Mouse (Mus musculus): ENCODE data around the gene Zeb2.
A peak's percentile ranks its signal among the peaks of the same experiment; 100 is the strongest.
"Not testable (repeated sequence)": the region's sequence is repeated elsewhere in the genome, so short reads cannot be mapped to it uniquely, and the experiment has no call there.

Zeb2 gene

DNA sequence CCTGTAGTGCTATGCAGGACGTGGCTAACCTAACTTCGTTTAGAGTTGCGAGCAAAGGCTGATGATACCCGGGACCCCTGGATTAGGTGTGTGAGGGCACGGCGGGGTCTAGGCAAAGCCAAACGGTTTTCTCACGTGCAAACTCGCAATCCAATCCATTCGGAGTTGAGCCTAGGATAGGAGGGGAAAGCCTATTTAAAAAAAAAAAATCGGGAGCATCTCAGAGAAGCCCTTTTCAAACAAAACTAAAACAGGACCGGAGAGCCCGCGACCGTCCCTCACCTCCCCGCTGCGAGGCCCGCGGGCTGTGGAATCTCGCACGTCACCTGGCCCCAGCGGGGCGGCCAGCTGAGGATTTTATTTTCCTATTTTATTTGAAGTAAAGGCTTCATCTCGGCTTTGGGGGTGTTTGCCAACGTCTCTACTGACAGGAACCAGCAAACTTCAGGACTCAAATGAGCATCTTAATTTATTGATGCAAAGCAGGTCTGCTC lies 617 bp downstream of the Zeb2 start:
- DNase-seq (ENCODE audit: low read depth, low spot score), result no peak
- Histone ChIP-seq H3K36me3 (ENCODE audit: control insufficient read depth, insufficient read depth, low read length, poor library complexity, severe bottlenecking) (no peaks in the 10 kb centered on the region), H3K27me3 (ENCODE audit: control insufficient read depth, insufficient read depth, low read length, poor library complexity, severe bottlenecking) (no peaks in the 10 kb centered on the region)

DNA sequence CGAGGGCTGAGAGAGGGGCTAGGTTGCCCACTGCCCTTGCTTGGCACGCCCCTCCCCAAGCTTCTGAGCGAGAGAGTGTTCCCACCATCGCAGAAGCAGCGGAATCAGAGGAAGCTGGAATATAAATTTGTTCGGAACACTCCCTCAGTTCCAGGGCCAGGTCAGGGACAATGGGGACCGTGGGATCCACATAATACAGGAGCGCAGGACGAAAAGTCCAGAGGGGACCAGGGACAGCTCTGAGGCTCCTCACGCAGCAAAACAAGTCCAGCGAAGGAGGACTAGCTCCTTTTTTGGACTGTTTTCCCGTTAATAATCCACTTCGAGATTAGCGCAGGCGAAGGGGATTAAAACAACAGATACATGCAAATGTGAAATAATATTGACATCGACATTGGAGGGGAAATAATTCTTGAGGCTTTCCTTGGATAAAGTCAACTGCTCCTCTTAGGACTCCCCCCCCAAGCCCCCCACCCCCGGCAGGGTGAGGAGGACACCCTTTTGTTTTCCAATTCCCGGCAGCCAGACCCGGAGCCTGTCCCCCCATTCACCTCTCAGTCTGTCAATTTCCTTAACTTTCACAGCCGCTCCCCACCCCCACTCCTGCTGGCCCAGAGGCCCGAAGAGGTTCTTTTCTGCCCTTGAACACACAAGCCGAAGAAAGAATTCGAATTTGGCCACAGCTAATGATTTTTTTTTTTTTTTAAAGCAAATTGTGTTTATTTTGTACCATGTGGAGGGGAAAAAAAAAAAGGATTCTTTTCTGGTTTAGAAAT lies 1.3 kb downstream of the Zeb2 start:
- H3K36me3 ChIP-seq (ENCODE audit: control insufficient read depth, insufficient read depth, low read length, poor library complexity, severe bottlenecking), result no peaks in the 10 kb centered on the region
- H3K27me3 ChIP-seq (ENCODE audit: control insufficient read depth, insufficient read depth, low read length, poor library complexity, severe bottlenecking), result no peaks in the 10 kb centered on the region
- DNase-seq (ENCODE audit: low read depth, low spot score), result no peak

DNA sequence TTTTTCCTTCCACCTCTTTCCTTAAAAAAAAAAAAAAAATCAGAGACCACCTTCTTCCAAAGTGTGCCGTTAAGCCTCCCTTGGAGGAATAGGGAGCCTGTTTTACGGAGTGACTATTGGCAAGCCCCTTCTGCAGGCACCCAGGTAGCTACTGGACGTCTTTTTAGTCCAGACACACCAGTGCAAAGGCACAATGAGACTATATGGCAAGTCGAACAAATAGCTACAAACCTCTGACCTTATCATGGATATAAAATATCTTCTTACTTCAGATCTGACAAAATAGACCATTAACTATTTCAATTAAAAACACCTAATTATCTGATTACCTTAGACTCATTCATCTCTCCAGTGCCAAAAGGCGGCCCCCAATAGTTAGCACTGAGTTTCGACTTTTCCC lies 2.0 kb downstream of the Zeb2 start:
- Histone ChIP-seq H3K36me3 (ENCODE audit: control insufficient read depth, insufficient read depth, low read length, poor library complexity, severe bottlenecking) (no peaks in the 10 kb centered on the region), H3K27me3 (ENCODE audit: control insufficient read depth, insufficient read depth, low read length, poor library complexity, severe bottlenecking) (no peaks in the 10 kb centered on the region)
- DNase-seq (ENCODE audit: low read depth, low spot score), result no peak

DNA sequence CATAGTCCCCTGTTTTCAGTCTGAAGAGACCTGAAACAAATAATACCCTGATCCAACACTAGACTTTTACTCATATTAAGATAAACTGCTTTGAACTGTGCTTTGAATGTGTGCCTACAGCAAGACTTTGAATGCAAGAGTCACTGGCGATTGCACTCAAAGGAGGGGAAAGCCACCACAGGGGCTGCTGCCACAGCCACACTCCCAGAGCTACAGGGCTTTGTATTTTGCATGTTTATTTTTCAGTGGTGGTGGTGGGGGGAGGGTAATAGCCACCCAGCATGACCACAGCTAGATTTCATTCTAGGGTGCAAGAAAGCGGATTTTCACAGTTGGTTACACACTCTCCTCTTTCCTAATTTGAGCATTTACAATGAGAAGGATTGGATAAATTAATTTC lies 2.6 kb downstream of the Zeb2 start:
- no peaks in the 10 kb centered on the region for H3K27me3 ChIP-seq (ENCODE audit: control insufficient read depth, insufficient read depth, low read length, poor library complexity, severe bottlenecking)
- DNase-seq (ENCODE audit: low read depth, low spot score), result peak; percentile 23
- H3K36me3 ChIP-seq (ENCODE audit: control insufficient read depth, insufficient read depth, low read length, poor library complexity, severe bottlenecking), result no peaks in the 10 kb centered on the region

DNA sequence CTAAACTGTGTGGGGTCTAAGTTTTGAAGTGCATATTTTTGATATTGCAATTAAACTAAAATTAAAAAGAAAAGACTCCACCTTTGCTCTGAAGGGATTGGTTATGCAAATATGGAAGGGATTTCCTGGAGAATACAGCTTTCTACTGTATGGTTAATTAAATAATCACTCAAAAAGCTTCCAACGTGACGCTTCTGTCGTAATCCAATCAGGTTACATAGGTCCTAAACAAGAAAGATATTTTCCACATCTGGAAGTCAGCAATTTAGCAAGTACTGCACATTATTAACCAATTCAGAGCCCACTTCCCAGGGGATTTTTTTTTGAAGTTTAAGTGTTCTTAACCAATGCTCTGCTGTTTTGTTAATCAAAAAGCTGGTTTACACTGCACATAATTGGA lies 3.3 kb downstream of the Zeb2 start:
- Histone ChIP-seq H3K36me3 (ENCODE audit: control insufficient read depth, insufficient read depth, low read length, poor library complexity, severe bottlenecking) (no peaks in the 10 kb centered on the region), H3K27me3 (ENCODE audit: control insufficient read depth, insufficient read depth, low read length, poor library complexity, severe bottlenecking) (no peaks in the 10 kb centered on the region)
- DNase-seq (ENCODE audit: low read depth, low spot score), result no peak

DNA sequence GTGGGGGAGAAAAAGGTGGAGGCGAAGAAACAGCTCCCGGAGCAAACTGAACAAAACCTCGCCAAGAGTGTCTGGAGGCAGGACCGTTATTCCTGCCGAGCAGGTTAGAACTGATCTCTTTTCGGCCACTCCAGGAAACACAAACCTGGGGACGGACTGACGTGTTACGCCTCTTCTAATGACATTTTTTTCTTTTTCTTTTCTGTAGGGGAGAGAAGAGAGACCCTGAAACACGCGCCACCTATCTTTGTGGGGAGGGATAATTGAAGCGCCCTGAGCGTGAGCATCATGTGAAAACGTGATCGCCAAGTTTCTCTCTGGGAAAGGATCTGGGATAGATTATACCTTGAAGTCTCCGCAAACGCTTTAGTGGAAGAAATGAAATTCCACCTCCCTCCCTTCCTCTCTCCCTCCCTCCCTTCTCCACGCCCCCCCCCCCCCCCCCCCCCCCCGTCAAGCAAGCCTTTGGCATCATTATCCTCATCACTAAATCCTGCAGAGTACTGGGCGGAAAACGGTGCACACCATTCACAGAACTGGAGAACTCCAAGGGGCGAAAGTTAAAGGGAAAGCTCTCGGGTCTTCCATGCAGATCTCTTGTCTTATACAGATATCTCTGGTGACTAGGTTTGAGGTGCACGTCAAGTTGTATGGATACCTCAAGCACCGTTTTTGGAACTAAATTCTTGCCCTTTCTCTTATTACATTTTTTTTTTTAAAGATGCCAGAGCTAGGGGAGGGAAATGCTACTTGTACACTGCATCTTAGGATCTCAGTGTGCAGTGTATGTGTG lies 4.1 kb downstream of the Zeb2 start:
- Histone ChIP-seq H3K36me3 (ENCODE audit: control insufficient read depth, insufficient read depth, low read length, poor library complexity, severe bottlenecking) (no peaks in the 10 kb centered on the region), H3K27me3 (ENCODE audit: control insufficient read depth, insufficient read depth, low read length, poor library complexity, severe bottlenecking) (no peaks in the 10 kb centered on the region)
- peak; percentile 61 for DNase-seq (ENCODE audit: low read depth, low spot score)

DNA sequence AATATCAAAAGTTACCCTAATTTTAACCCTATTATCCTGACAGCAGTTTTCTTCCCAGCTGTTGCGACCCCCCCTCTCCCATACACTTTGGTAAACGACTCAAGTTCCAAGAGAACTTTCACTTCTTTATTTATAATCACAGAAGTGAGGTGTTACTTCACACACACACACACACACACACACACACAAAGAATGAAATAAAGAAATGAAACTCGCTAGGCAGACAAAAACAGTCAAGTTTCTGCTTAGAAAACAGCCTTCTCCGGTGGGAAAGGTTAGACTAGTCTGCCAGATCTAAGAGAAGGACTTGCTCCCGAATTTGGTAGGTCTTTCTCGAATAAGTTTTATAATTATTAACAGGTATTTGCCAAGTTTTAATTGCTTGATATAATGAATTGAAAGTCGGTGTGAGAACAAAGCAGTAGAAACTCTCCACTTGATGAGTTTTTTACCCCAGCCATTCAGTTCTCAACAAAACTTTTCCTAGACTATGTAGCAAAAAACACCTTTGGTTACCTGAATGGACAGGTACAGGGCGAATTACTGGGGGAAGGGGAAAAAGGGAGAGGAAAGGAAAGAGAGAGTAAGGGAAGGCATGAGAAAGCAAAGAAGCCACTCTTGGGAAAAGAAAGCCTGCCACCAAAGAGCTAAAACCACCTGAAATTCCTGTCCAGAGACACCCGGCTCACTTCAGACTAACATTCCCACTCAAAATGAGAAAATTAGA lies 5.0 kb downstream of the Zeb2 start:
- peak; percentile 75 for DNase-seq (ENCODE audit: low read depth, low spot score)
- Histone ChIP-seq H3K36me3 (ENCODE audit: control insufficient read depth, insufficient read depth, low read length, poor library complexity, severe bottlenecking) (no peaks in the 10 kb centered on the region), H3K27me3 (ENCODE audit: control insufficient read depth, insufficient read depth, low read length, poor library complexity, severe bottlenecking) (no peaks in the 10 kb centered on the region)

DNA sequence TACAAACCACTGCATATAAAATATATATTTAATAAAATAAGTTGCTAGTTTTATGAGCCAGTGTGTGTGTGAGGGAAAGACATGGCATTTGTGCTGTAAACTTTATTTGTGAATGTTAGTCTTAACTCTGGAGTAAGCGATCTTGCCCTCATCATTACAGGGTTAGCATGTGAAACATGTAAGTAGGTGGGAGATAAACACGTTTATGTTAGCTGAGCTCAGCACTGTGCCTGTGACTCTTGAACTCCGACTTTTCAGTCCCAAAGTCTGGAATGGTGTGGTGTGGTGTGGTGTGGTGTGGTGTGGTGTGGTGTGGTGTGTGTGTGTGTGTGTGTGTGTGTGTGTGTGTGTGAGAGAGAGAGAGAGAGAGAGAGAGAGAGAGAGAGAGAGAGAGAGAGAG lies 5.6 kb downstream of the Zeb2 start:
- H3K27me3 ChIP-seq (ENCODE audit: control insufficient read depth, insufficient read depth, low read length, poor library complexity, severe bottlenecking); H3K36me3 ChIP-seq (ENCODE audit: control insufficient read depth, insufficient read depth, low read length, poor library complexity, severe bottlenecking): not testable (repeated sequence)
- DNase-seq (ENCODE audit: low read depth, low spot score), result peak; percentile 39

DNA sequence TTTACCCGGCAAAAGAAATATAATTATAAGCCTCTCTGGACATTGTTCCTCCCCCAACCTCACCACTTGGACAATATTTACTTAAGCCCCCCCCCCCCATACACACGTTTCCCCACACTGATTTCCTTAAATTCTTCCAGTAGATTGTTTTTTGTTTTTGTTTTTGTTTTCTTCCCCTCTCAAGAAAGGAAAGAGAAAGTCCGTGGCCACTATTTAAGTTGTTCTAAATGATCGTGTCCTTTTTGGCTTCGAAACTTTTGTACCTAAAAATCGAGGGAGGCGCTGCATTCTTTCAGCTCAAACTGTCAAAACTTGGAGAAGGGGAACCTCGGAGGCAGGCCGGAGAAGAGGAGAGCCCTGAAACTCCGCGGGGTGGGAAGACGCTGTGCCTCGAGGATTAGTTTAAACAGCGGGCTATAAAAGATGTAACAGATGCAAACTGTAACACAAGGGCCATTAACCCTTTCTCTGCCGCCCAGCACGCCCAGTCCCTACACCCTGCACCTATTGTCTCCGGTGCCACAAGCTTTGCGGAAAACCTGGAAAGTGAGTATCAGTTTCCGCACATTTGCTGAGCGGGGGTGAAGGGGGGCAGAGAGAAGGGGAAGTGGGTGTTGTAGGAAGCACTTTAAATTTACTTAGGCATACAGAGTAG lies 6.3 kb downstream of the Zeb2 start:
- Histone ChIP-seq H3K27me3 (ENCODE audit: control insufficient read depth, insufficient read depth, low read length, poor library complexity, severe bottlenecking) (no peaks in the 10 kb centered on the region), H3K36me3 (ENCODE audit: control insufficient read depth, insufficient read depth, low read length, poor library complexity, severe bottlenecking) (no peaks in the 10 kb centered on the region; the same call in 1 of the 2 replicates)
- peak; percentile 52 for DNase-seq (ENCODE audit: low read depth, low spot score)

DNA sequence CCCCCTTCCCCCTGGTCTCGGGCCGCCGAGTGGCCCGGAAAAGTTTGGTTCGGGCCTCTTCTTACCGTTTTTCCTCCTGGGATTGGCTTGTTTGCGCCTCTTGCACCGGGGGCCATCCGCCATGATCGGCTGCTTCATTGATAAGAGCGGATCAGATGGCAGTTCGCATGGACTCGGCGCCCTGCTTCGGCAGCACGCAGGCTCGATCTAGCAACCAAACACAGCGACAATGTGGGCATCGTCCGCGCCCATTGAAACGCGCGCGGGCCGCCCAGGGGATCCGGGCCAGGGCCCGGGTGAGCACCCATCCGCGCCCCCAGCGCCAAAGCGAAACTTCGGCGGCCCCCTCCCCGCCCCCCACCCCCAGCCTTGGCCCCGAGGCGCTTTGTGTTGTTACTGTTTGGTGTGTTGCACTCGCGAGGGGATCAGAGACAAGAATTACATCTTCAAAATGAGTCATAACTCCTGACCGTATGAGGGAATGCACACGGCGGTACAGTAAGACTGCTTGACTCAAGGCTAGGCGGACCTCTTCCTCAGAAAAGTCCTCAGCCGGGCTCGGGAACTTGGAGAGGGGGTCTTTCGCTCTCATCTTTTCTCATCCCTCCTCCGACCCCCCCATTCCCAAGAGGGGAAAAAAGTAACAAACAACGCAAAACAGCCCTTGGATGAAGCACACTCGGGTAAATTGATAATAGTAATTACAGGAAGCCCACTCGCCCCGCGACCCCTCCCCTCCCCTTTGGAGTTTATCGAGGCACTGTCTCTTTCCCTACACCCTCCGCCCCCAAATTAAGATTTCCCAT lies 7.0 kb downstream of the Zeb2 start:
- Histone ChIP-seq H3K36me3 (ENCODE audit: control insufficient read depth, insufficient read depth, low read length, poor library complexity, severe bottlenecking) (no peaks in the 10 kb centered on the region; the same call in 1 of the 2 replicates), H3K27me3 (ENCODE audit: control insufficient read depth, insufficient read depth, low read length, poor library complexity, severe bottlenecking) (no peaks in the 10 kb centered on the region)
- peak; percentile 66 for DNase-seq (ENCODE audit: low read depth, low spot score)

DNA sequence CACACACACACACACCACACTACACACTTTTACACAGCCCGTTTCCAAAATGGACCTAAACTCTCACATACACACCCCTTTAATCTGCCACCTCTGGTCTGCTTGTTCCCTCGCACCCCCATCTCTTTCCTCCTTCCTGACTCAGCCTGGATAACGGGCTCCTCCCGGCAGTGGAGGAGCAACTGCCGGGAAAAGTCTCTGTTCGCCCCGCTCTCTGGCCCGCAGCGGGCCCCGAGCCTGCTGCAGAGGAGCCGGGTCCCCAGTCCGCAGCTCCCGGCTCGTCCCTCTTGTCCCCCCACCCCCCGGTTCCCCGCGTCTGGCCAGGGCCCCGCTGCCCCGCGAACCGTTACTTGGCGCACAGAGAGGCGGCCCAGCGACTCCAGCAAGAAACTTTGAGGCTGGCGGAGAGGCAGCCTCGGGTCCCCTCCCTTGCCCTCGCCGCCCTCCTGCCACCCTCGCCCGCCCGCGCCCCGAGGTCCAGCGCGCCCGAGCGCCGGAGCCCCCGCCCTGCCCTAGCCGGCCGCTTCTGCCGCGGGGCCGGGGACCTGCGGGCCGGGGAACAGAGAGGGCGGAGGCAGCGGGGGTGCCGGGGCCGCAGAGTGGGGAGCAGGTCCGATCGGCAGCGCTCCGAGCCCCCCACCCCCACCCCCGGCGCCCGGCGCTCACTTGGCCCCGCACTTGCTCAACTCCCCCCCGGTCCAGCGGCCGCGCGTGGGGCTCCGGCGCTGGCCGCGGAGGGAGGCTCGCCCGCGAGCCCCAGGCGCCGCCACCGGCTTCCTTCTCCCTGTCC lies 7.8 kb downstream of the Zeb2 start:
- Histone ChIP-seq H3K36me3 (ENCODE audit: control insufficient read depth, insufficient read depth, low read length, poor library complexity, severe bottlenecking) (no peaks in the 10 kb centered on the region; the same call in 1 of the 2 replicates), H3K27me3 (ENCODE audit: control insufficient read depth, insufficient read depth, low read length, poor library complexity, severe bottlenecking) (no peaks in the 10 kb centered on the region)
- DNase-seq (ENCODE audit: low read depth, low spot score), result peak; percentile 30

DNA sequence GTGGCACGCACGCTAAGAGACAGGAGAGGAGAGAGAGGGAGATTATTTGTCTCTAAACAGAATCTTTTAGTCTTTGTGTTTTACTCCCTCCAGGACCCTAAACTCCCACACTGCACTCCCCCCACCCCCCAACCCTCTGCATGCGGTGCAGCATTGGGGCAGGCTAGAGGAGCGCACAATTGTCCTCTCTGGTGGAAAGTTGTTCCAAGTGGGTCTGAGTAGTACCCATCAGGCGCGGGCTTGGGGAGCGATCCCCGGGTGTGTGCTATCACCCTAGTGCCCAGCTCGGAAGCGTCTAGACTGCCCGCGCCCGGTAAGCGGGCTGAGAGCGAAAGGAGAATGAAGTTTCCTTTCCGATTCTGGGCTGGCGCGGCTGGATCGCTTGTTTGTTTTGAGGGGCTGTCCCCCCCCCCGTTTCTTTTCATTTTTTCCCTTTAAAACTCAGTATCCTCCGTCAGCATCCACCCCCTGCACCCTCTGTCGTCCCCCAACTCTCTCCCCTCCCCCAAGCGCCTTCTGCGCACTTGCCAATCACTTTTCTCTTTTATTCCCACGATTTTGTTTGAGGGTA lies 8.6 kb downstream of the Zeb2 start:
- Histone ChIP-seq H3K27me3 (ENCODE audit: control insufficient read depth, insufficient read depth, low read length, poor library complexity, severe bottlenecking) (no peaks in the 10 kb centered on the region), H3K36me3 (ENCODE audit: control insufficient read depth, insufficient read depth, low read length, poor library complexity, severe bottlenecking) (no peaks in the 10 kb centered on the region; the same call in 1 of the 2 replicates)
- peak; percentile 42 for DNase-seq (ENCODE audit: low read depth, low spot score)

DNA sequence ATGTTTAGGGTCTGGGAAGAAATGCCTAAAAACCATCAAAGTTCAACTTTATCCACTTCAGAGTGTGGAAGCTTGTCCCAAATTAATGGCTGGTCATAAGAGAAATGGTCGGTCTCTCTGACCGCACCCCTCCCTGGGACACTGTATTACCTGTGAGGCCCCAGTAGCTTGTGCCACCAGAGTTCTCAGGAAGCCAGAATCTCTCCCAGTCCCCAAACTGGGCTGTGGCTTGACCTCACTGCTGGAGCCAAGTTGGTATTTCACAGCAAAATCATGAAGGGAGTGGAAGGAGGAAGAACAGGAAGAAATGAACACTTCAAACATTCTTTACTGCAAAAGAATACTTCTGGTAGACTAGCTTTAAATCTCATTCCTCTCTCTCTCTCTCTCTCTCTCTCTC lies 9.6 kb downstream of the Zeb2 start:
- Histone ChIP-seq H3K36me3 (ENCODE audit: control insufficient read depth, insufficient read depth, low read length, poor library complexity, severe bottlenecking) (no peaks in the 10 kb centered on the region; the same call in 1 of the 2 replicates), H3K27me3 (ENCODE audit: control insufficient read depth, insufficient read depth, low read length, poor library complexity, severe bottlenecking) (no peaks in the 10 kb centered on the region)
- DNase-seq (ENCODE audit: low read depth, low spot score), result no peak
